Mouse (Mus musculus) embryonic fibroblast, embryonic 13.5 days (primary cell): ENCODE results near the gene Slc29a3.

Experiments used
- CTCF ChIP-seq: IDR thresholded peaks from 2 replicates; pipeline ENCODE4 v1.5.1; 2011; ENCODE audit warnings: mild to moderate bottlenecking, control low read depth, low read length, moderate library complexity, borderline replicate concordance; ENCODE audit not compliant: insufficient read depth
- POLR2A ChIP-seq: IDR thresholded peaks from 2 replicates; pipeline ENCODE4 v1.6.1; 2011; ENCODE audit warnings: low read depth, mild to moderate bottlenecking, control low read depth, low read length, moderate library complexity

DNA sequence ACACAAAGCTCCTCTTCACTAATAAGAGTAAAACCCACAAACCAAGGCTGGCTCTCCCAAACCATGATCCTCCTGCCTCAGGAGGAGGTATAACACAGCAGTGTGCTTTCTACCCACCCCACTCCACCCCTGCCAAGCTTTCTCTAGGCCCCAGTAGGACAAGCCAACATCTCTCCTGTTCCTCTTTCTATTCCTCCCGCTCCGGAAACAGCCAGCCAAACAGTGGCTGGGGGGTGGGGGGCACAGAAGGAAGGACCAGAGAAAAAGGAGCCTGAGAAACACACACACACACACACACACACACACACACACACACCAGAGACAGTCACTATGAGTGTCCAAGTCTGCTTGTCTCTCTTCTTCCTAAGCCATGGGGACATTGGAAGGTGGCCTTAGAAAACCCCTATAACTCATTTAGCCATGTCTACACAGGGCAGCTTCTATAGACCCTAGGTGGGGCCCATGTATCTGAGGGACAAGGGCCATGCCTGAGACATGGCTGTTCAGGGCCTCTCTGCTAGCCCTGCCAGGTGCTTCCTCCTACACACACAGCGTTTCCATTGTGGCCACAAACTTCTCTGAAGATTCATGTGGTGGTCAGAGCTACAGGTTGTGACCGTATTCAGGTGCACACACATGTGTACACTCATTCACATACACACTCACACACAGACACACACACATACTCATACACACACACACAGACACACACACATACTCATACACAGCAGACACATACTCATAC is 12.8 kb downstream of the Slc29a3 start:
- no peak for TF ChIP-seq POLR2A
- no peak for TF ChIP-seq CTCF
